Mouse (Mus musculus) embryonic fibroblast, embryonic 13.5 days (primary cell): Measurements from ENCODE around the gene Tbata. TPM values are rescaled to one million over a fixed set of nuclear protein-coding genes. Genes with fewer than 3 reads are reported as not detected.

ENCODE experiments used
- H3K27ac ChIP-seq: 2 replicates; pipeline ENCODE4 v1.5.1; 2012; ENCODE audit warnings: low read length, control low read depth, inconsistent platforms; ENCODE audit not compliant: insufficient read depth
- H3K4me1 ChIP-seq: 2 replicates; pipeline ENCODE4 v1.6.1; 2011; ENCODE audit warnings: low read length; ENCODE audit not compliant: control insufficient read depth, insufficient read depth
- H3K4me3 ChIP-seq: 2 replicates; pipeline ENCODE4 v1.5.1; 2011; ENCODE audit warnings: mild to moderate bottlenecking, control low read depth, low read length; ENCODE audit not compliant: insufficient read depth
- CTCF ChIP-seq: IDR thresholded peaks from 2 replicates; pipeline ENCODE4 v1.5.1; 2011; ENCODE audit warnings: mild to moderate bottlenecking, control low read depth, low read length, moderate library complexity, borderline replicate concordance; ENCODE audit not compliant: insufficient read depth
- POLR2A ChIP-seq: IDR thresholded peaks from 2 replicates; pipeline ENCODE4 v1.6.1; 2011; ENCODE audit warnings: low read depth, mild to moderate bottlenecking, control low read depth, low read length, moderate library complexity
- polyA plus RNA-seq: library from polyadenylated mRNA; stranded (reverse); fragments of >200 nt; gene quantifications from 2 replicates; pipeline ENCODE4 v1.2.4, GENCODE M21; 2011; ENCODE audit warnings: low read depth; ENCODE audit not compliant: missing spikeins, insufficient read length

The Tbata gene
- polyA plus RNA-seq, 1 experiment = not detected

DNA sequence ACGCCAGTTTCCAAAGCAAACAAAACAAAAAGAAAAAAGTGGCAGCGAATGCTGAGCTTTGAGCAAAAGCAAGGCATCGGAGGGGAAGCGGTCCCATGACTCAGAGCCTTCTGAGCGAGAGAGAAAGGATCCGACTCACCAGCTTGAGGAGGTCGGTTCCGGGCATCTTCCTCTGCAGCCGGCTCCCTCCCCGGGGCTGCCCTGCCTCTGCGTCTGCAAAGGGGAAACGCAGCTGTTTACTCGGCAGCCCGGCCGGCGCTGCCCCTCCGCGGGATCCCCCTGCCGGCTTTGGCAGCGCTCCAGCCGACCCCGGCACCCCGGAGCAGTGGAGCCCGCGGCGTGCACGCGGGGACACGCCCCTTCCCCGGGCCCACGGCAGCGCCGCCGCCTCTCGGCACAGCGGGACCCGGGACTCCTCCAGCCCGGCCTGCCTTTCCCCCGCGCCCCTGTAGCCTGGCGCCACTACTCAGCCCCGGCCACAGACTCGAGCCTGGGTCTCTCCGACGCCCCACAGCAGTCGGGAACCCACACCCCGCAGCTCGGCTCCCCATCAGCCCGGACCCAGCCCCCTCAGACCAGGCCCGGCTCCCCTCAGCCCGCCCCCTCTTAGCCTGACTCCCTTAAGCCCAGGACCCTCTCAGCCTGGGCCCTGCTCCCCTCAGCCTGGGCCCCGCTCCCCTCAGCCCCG is 25.5 kb upstream of the Tbata start:
- H3K4me3 ChIP-seq = peak overlapping the region; percentile 79
- no peak for TF ChIP-seq CTCF
- TF ChIP-seq POLR2A = no peak; the same call in none of the 2 replicates
- peaks cover 2% of the 10 kb centered on the region; the same call in 1 of the 2 replicates for H3K4me1 ChIP-seq
- peak overlapping the region; percentile 85 for H3K27ac ChIP-seq

DNA sequence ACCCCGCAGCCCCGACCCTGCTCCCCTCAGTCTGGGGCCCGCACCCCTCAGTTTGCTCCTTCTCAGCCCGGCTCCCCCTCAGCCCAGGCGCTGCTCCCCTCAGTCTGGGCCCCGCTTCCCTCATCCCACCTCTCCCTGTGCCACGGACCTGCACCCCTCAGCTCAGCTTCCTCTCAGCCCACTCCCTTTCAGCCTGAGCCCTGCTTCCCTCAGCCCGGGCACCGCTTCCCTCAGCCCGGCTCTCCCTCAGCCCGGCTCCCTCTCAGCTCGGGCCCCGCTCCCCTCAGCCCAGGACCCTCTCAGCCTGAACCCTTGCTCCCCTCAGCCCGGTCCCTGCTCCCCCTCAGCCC is 25.0 kb upstream of the Tbata start:
- H3K4me3 ChIP-seq = peak overlapping the region; percentile 79
- peaks cover 2% of the 10 kb centered on the region; the same call in 1 of the 2 replicates for H3K4me1 ChIP-seq
- TF ChIP-seq POLR2A (no peak), CTCF (no peak)
- H3K27ac ChIP-seq = peak overlapping the region; percentile 71

DNA sequence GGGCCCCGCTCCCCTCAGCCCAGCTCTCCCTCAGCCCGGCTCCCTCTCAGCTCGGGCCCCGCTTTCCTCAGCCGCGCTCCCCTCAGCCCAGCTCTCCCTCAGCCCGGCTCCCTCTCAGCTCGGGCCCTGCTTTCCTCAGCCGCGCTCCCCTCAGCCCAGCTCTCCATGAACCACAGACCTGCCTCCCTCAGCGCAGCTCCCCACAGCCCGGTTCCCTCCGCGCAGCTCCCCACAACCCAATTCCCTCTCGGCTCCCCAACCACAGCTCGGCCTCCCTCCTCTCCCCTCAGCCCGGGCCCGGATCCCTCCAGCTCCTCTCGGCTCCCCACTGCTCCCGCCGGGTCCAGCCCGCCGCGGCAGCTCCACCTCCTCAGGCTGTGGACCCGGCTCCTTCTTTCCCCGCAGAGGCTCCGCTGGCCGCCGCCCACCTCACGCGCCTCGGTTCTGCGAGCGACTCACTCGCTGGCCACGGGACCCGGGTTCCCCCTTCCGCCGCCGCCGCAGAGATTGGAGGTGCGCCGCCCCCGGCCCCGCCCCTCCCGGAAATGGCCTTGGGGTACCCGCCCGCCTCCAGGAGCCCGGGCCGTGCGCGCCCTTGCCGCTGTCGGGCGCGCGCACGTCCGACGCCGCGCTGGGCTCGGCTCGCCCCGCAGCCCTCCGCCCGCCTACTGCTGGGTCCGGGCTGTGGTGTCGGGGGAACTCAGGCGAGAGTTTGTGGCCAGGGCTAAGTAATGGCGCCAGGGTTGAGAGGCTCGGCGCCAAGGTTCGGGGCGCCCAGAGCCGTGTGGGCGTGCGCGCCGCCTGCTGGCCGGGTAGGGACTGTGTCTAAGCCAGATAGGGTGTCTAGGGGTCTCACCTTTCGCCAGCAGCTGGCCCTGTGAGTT is 24.4 kb upstream of the Tbata start, which contains the start of gene Sgpl1:
Gene Sgpl1, minus strand, starts transcription at position 547 of the 884 bp plus-strand sequence.
- peak; percentile 69 for TF ChIP-seq CTCF
- TF ChIP-seq POLR2A = peak; percentile 81
- peaks cover 2% of the 10 kb centered on the region; the same call in 1 of the 2 replicates for H3K4me1 ChIP-seq
- H3K4me3 ChIP-seq = peak within 1 kb of the TSS; percentile 79
- peak within 1 kb of the TSS; percentile 71 for H3K27ac ChIP-seq

DNA sequence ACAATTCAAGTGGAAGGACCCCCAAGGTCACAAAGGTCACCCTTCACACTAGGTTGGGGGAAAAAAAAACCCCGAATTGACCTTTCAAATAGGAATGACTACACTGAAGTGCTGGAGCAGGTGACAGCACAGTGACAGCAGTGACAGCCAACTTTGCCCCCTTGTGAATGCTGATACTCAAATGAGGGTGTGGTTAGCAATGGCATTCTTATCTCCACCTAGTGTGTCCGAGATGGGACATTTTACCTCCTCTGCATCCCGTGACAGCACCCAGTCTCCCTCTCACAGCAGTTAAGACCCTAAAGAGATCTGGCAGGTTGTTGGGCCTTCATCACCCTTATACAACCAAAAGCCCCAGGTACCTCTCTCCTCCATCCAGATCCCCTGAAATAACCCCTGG is 22.3 kb upstream of the Tbata start:
- Histone ChIP-seq H3K4me3 (no peak overlapping the region), H3K4me1 (no peaks in the 10 kb centered on the region), H3K27ac (no peak overlapping the region)
- TF ChIP-seq POLR2A = no peak
- TF ChIP-seq CTCF = no peak

DNA sequence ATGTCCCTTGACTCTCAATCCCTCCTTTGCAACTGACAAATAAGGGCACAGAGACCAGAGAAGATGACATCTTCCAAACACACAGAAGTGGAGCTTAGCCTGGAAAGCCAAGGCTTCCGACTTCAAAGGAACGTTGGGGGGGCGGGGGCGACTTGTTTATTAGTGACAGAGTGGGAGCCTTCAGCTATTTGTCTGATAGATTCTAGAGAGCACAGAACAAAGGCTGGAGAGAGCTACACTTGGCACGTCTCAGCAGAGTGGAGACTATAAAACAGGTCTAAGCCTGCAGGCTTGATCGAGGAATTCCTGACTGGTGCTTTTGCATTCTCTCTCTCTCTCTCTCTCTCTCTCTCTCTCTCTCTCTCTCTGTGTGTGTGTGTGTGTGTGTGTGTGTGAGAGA is 21.1 kb upstream of the Tbata start:
- no peak overlapping the region for H3K27ac ChIP-seq
- no peak overlapping the region for H3K4me3 ChIP-seq
- no peaks in the 10 kb centered on the region for H3K4me1 ChIP-seq
- no peak for TF ChIP-seq CTCF
- no peak for TF ChIP-seq POLR2A

DNA sequence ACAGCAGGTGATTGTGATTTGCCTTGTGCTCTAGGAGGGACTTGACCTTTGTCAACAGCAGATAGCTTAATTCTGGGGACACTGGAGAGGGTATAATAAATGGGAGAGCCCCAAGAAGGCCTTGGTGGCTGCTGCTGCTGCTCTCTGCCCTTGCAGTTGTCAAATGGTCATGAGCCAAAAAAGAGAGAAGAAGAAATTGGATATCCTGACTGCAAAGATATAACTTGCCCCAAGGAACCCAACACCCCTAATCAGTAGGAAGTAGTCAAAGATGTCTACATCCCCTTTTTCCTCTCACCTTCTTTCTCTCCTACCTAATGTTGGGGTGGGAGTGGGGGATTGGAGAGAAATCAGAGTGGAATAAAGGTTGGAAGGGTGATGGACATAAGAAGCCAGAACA is 19.6 kb upstream of the Tbata start:
- TF ChIP-seq POLR2A = no peak
- TF ChIP-seq CTCF = no peak
- Histone ChIP-seq H3K4me3 (no peak overlapping the region), H3K27ac (no peak overlapping the region), H3K4me1 (no peaks in the 10 kb centered on the region)

DNA sequence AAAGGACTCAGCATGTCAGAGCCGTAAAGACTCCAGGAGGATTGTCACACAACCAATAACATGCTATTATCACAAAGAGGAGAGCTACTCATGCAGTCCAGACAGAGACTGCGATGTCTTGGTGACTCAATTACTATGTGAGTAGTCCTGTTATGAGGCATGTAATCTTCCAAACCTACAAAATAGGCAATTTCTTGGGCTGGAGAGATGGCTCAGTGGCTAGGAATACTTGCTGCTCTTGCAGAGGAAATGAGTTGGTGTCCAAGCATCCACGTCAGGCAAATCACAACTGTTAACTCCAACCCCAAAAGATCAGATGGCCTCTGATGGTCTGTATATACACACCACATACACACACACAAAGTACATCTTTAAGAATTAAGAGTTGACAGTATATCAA is 16.1 kb upstream of the Tbata start:
- Histone ChIP-seq H3K4me3 (no peak overlapping the region), H3K27ac (no peak overlapping the region), H3K4me1 (no peaks in the 10 kb centered on the region)
- no peak for TF ChIP-seq CTCF
- no peak for TF ChIP-seq POLR2A

DNA sequence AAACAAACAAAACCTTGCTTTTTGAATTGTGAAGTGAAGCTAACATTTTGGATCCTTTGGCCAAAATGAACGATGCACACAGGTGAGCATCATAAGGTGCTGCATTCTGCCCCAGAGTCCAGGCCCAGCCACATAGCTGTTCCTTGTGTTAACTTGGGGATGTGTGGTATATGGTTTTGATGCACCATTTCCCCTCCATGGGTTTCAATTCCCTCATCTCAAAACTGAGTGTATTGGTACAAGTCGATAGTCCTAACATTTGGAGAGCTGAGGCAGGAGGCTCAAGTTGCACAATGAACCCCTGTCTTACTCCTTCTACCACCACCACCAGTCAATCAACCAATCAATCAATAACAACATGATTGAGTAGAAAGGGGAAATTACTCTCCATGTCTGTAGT is 15.3 kb upstream of the Tbata start:
- TF ChIP-seq CTCF (no peak), POLR2A (no peak)
- Histone ChIP-seq H3K4me1 (no peaks in the 10 kb centered on the region), H3K4me3 (no peak overlapping the region), H3K27ac (no peak overlapping the region)

DNA sequence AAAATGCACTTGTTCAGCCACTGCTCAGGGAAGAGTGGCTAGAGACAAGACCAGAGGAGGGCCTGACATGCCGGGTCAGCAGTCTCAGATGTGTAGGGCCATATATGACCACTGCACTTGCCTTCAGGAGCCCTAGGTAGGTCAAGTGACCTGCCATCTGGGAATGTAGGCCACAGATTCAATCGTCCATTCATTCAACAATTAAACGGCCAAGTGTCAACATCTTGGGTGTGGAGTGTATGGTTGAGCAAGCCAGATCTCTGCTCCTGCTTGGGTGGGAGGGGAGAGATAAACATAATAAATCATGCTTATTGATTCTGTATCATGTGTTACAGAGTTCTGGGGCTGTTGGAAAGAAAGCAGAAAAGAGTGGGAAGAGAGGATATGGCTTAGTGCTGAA is 13.2 kb upstream of the Tbata start:
- no peak overlapping the region for H3K27ac ChIP-seq
- no peak overlapping the region for H3K4me3 ChIP-seq
- TF ChIP-seq POLR2A (no peak), CTCF (no peak)
- H3K4me1 ChIP-seq = no peaks in the 10 kb centered on the region

DNA sequence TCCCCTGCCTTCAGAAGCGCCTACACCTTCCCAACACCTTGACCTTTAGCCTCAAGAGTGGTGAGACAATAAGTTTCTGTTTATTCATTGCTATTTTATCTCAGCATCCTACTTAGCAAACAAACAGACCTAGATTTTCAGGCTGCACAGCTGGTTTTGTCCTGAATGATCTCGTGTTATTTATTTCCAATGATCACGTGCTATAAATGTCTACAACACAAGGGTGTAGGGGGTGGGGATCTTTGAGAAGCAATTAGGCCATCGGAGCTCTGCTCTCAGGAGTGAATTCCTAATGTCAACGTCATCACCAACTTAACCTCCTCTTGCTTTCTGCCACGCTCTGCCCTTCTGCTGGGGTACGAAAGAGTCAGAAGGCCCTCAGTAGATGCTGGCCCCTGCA is 11.7 kb upstream of the Tbata start:
- Histone ChIP-seq H3K27ac (no peak overlapping the region), H3K4me3 (no peak overlapping the region), H3K4me1 (no peaks in the 10 kb centered on the region)
- TF ChIP-seq POLR2A (no peak), CTCF (no peak)
